In the genomic region with DNA sequence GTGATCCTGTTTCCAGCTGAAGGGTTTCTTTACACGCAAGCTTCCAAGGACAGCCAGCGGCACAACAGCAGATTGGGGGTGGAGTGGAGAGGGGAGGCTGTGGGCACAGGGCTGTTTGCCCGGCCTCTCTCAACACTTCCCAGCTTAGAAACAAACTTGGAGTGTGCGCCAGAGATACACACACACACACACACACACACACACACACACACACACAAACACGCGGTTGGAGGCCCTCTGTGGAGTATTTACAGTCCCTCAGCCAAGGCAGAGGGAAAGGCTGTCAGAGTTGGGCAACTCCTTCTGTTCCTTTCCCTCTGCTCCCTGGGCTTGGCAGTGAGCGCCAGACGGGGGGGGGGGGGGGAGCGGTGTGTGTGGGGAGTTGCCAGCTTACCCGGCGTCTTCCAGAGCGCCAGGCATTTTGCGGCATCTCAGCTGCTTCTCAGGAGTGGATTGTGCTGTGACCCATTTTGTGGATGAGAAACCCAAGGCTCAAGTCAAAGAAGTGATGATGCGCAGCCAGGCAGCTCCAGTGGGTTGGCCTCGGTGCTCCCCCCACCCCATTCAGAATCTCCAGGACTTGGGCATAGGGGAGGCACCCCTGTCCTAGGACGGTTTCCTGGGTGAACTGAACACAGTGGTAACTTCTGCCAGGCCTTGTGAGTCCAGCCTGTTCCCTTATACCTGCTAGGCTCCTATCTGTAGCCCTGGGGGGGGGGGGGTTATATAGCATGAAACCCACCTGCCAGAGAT, we compare ENCODE assay signal across 8 mouse cellular contexts. TPM values are rescaled to one million over a fixed set of nuclear protein-coding genes. Genes with fewer than 3 reads are reported as not detected.
DNase-seq lines count a peak whose midpoint lies in the region; ATAC-seq and TF ChIP-seq lines count a peak whose summit lies in the region.

No protein-coding gene starts in this region.

- no peak for ATAC-seq in embryonic facial prominence, embryonic 12.5 days (ENCODE audit: insufficient number of reproducible peaks, insufficient read depth, low FRiP score, low TSS enrichment)
- ATAC-seq in heart, embryonic 14.5 days (ENCODE audit: insufficient number of reproducible peaks, insufficient read depth, low FRiP score, low read depth): no peak
- ATAC-seq in liver, embryonic 14.5 days (ENCODE audit: insufficient read depth): no peak

- H3K27me3 ChIP-seq in embryonic facial prominence, embryonic 12.5 days: peaks cover 52% of the 10 kb centered on the region
- peaks cover 50% of the 10 kb centered on the region for H3K27me3 ChIP-seq in heart, embryonic 14.5 days (ENCODE audit: control insufficient read depth, insufficient read depth, low read length)
- H3K27me3 ChIP-seq in liver, embryonic 14.5 days (ENCODE audit: control insufficient read depth, insufficient read depth, low read length): peaks cover 57% of the 10 kb centered on the region

- peak; percentile 64 to 86 for DNase-seq in adrenal gland, adult (ENCODE audit: inconsistent age in 2 of 2, low spot score in 1 of 2)
- no peak for DNase-seq in adrenal gland, adult 18-20 months (ENCODE audit: low spot score in 2 of 2)
- peak; percentile 47 to 56 for DNase-seq in kidney, postnatal 36 days
- no peak for DNase-seq in liver, embryonic 14.5 days (ENCODE audit: low read depth in 3 of 3, low spot score in 3 of 3)
- DNase-seq in natural killer cell, adult 2 months (ENCODE audit: low spot score in 2 of 2): no peak

- TF ChIP-seq CTCF in liver, embryonic 14.5 days (IDR thresholded peaks at IDR 0.05; ENCODE audit: low read depth): no peak
- TF ChIP-seq CTCF in olfactory bulb, adult 2 months (IDR thresholded peaks at IDR 0.05; ENCODE audit: insufficient read depth, low read depth, low read length): no peak

- no peaks in the 10 kb centered on the region for H3K9me3 ChIP-seq in embryonic facial prominence, embryonic 12.5 days
- no peaks in the 10 kb centered on the region for H3K9me3 ChIP-seq in heart, embryonic 14.5 days (ENCODE audit: control insufficient read depth, low read length)
- no peaks in the 10 kb centered on the region for H3K9me3 ChIP-seq in liver, embryonic 14.5 days (ENCODE audit: control insufficient read depth, low read length)

- no peak for TF ChIP-seq EP300 in liver, embryonic 14.5 days (IDR thresholded peaks at IDR 0.05; ENCODE audit: low read depth)

- H3K4me1 ChIP-seq in embryonic facial prominence, embryonic 12.5 days: peaks cover 54% of the 10 kb centered on the region
- peaks cover 22 to 53% of the 10 kb centered on the region in 2 experiments for H3K4me1 ChIP-seq in heart, embryonic 14.5 days (ENCODE audit: control insufficient read depth in 2 of 2, insufficient read depth in 2 of 2, low read length in 2 of 2)
- H3K4me1 ChIP-seq in liver, embryonic 14.5 days (replicated peaks; ENCODE audit: control insufficient read depth in 2 of 2, insufficient read depth in 2 of 2, low read length in 1 of 2): peaks cover 0 to under 1% of the 10 kb centered on the region in 2 experiments; a peak in 2 of 4 replicates
- H3K4me1 ChIP-seq in olfactory bulb, adult 2 months (ENCODE audit: control insufficient read depth, insufficient read depth, low read length): peaks cover 53% of the 10 kb centered on the region

- no peak overlapping the region for H3K9ac ChIP-seq in embryonic facial prominence, embryonic 12.5 days
- no peak overlapping the region for H3K9ac ChIP-seq in heart, embryonic 14.5 days (ENCODE audit: low read length)
- no peak overlapping the region for H3K9ac ChIP-seq in liver, embryonic 14.5 days (replicated peaks)

- 19% methylated on average over 10 of the region's 16 CpGs for WGBS in embryonic facial prominence, embryonic 12.5 days
- WGBS in heart, embryonic 14.5 days: 34% methylated on average over 11 of the region's 16 CpGs
- 45% methylated on average over 13 of the region's 16 CpGs for WGBS in liver, embryonic 14.5 days (ENCODE audit: insufficient replicate concordance)
- WGBS in olfactory bulb, adult 2 months: 5% methylated on average over 13 of the region's 16 CpGs

- H3K4me2 ChIP-seq in embryonic facial prominence, embryonic 12.5 days (replicated peaks): peak overlapping the region; percentile 96
- peak overlapping the region; percentile 99 for H3K4me2 ChIP-seq in heart, embryonic 14.5 days (ENCODE audit: low read length)
- H3K4me2 ChIP-seq in liver, embryonic 14.5 days (ENCODE audit: low read depth): peak overlapping the region; percentile 77

- TF ChIP-seq POLR2A in olfactory bulb, adult 2 months (IDR thresholded peaks at IDR 0.05; ENCODE audit: insufficient read depth, low read depth, low read length): no peak

- no peaks in the 10 kb centered on the region for H3K36me3 ChIP-seq in embryonic facial prominence, embryonic 12.5 days
- H3K36me3 ChIP-seq in heart, embryonic 14.5 days (ENCODE audit: control insufficient read depth, insufficient read depth, low read length): no peaks in the 10 kb centered on the region
- H3K36me3 ChIP-seq in liver, embryonic 14.5 days (replicated peaks; ENCODE audit: control insufficient read depth, insufficient read depth, low read depth): no peaks in the 10 kb centered on the region

- peak overlapping the region; percentile 66 for H3K4me3 ChIP-seq in embryonic facial prominence, embryonic 12.5 days
- H3K4me3 ChIP-seq in heart, embryonic 14.5 days (ENCODE audit: control insufficient read depth in 1 of 2, insufficient read depth in 1 of 2, low read depth in 1 of 2, low read length in 2 of 2): no peak overlapping the region
- no peak overlapping the region; a peak in 1 of 4 replicates for H3K4me3 ChIP-seq in liver, embryonic 14.5 days (ENCODE audit: insufficient read depth in 1 of 2, low read depth in 2 of 2, low read length in 2 of 2)
- H3K4me3 ChIP-seq in olfactory bulb, adult 2 months (ENCODE audit: insufficient read depth, low read depth, low read length): peak overlapping the region; percentile 95

- no peak overlapping the region for H3K27ac ChIP-seq in embryonic facial prominence, embryonic 12.5 days
- no peak overlapping the region for H3K27ac ChIP-seq in heart, embryonic 14.5 days (replicated peaks in 1 of 2; ENCODE audit: control insufficient read depth in 1 of 2, insufficient read depth in 1 of 2, low read depth in 2 of 2, low read length in 2 of 2)
- no peak overlapping the region for H3K27ac ChIP-seq in liver, embryonic 14.5 days
- H3K27ac ChIP-seq in olfactory bulb, adult 2 months (ENCODE audit: insufficient read depth, low read depth, low read length): no peak overlapping the region

RNA-seq across cellular contexts. Expression of gene Fam222a, which starts 2.3 kb away (rescaled TPM):
- 10 to 100 TPM; 62.7 to 76.0 TPM for total RNA-seq in adrenal gland, adult 18-20 months (2021)
- 2.9 and 3.4 TPM in 2 replicates for polyA plus RNA-seq in embryonic facial prominence, embryonic 12.5 days (2016; fragmentation: Nextera tagmentation; extraction: Ambion mirVana)
- polyA plus RNA-seq in heart, embryonic 14.5 days (2014; fragmentation: Nextera tagmentation; extraction: Ambion mirVana): 0.65 and 0.96 TPM in 2 replicates
- polyA plus RNA-seq in liver, embryonic 14.5 days (2012; rRNA removed): 0.63 and 0.71 TPM in 2 replicates
- 0.44 and 0.56 TPM in 2 replicates for polyA plus RNA-seq in liver, embryonic 14.5 days (2014; fragmentation: Nextera tagmentation; extraction: Ambion mirVana)
- not detected in 2 replicates for polyA plus RNA-seq in olfactory bulb, adult 2 months (2012; ENCODE audit: insufficient read depth, insufficient read length, low replicate concordance, missing spikeins)

Comparison
In these comparisons a context has a peak if more than half of its experiments do, and no peak if none do; other contexts are left out.
1. DNase-seq: peak in adrenal gland, adult (2 of 2) and kidney, postnatal 36 days (2 of 2); none in adrenal gland, adult 18-20 months (0 of 2), liver, embryonic 14.5 days (0 of 3) and natural killer cell, adult 2 months (0 of 2).
2. H3K4me3 ChIP-seq: peak in embryonic facial prominence, embryonic 12.5 days (single experiment) and olfactory bulb, adult 2 months (single experiment); none in heart, embryonic 14.5 days (0 of 2) and liver, embryonic 14.5 days (0 of 2).
3. Peak in every context shown above with its lines, with median percentiles within 50 percentile points of each other: H3K4me2 ChIP-seq.